Mouse (Mus musculus): ENCODE results near the gene Tmem263. TPM values are rescaled to one million over a fixed set of nuclear protein-coding genes. Genes with fewer than 3 reads are reported as not detected.

Tmem263 gene
- polyA plus RNA-seq, 1 experiment from 2014 or later, result 78.5 TPM

- Histone ChIP-seq H3K27ac (ENCODE audit: low read length) (no peak overlapping the region), H3K9me3 (replicated peaks; ENCODE audit: control insufficient read depth, low read length) (no peaks in the 10 kb centered on the region), H3K27me3 (ENCODE audit: control insufficient read depth, insufficient read depth, low read length) (no peaks in the 10 kb centered on the region), H3K4me2 (ENCODE audit: low read depth, low read length) (no peak overlapping the region), H3K9ac (ENCODE audit: low read length) (no peak overlapping the region), H3K4me1 (ENCODE audit: control insufficient read depth, insufficient read depth, low read length) (no peaks in the 10 kb centered on the region), H3K4me3 (replicated peaks; ENCODE audit: low read length) (no peak overlapping the region), H3K36me3 (ENCODE audit: control insufficient read depth, insufficient read depth, low read length) (no peaks in the 10 kb centered on the region)
- ATAC-seq (ENCODE audit: insufficient read depth, low FRiP score), result no peak
- WGBS, result 88% methylated on average over 13 of the region's 13 CpGs
Measured at GRCm38 (mm10) chr10:85164791-85165190, 62.4 kb downstream of the Tmem263 start.

DNA sequence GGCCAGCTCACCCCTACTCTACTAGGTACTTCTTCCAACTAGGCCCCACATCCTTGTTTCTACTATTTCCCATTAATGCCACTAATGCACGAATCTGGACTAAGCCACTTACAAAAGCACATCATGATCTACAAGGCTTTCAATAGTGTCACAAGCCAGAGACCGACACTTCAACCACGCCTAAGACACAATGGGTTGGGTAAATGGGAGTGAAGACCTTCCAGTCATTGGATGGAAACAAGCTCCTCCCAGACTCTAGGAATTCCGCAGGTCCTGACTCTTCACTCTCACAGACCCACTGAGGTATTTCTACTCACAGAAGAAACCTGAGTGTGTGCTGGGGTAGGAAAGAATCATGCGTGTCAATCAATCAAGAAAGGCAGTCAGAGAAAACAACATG, 62.9 kb downstream of the Tmem263 start:
- H3K9me3 ChIP-seq (replicated peaks; ENCODE audit: control insufficient read depth, low read length), result no peaks in the 10 kb centered on the region
- no peaks in the 10 kb centered on the region for H3K36me3 ChIP-seq (ENCODE audit: control insufficient read depth, insufficient read depth, low read length)
- no peak overlapping the region for H3K4me3 ChIP-seq (replicated peaks; ENCODE audit: low read length)
- no peak overlapping the region for H3K9ac ChIP-seq (ENCODE audit: low read length)
- H3K4me1 ChIP-seq (ENCODE audit: control insufficient read depth, insufficient read depth, low read length), result no peaks in the 10 kb centered on the region
- no peaks in the 10 kb centered on the region for H3K27me3 ChIP-seq (ENCODE audit: control insufficient read depth, insufficient read depth, low read length)
- H3K4me2 ChIP-seq (ENCODE audit: low read depth, low read length), result no peak overlapping the region
- no peak for ATAC-seq (ENCODE audit: insufficient read depth, low FRiP score)
- WGBS, result 88% methylated on average over 5 of the region's 5 CpGs
- no peak overlapping the region for H3K27ac ChIP-seq (ENCODE audit: low read length)

Other genes with a start within 250 kb of the Tmem263 start
- 17.6 and 18.2 TPM in 2 replicates for gene Ric8b, start 185.0 kb upstream of the Tmem263 start, polyA plus RNA-seq (2015; fragmentation: Nextera tagmentation; extraction: Ambion mirVana)
- 0.30 and 0.76 TPM in 2 replicates for gene Fhl4, start 132 bp upstream of the Tmem263 start, polyA plus RNA-seq (2015; fragmentation: Nextera tagmentation; extraction: Ambion mirVana)
- gene Mterf2, start 25.4 kb downstream of the Tmem263 start, polyA plus RNA-seq (2015; fragmentation: Nextera tagmentation; extraction: Ambion mirVana), result 9.3 and 12.0 TPM in 2 replicates
- gene Cry1, start 82.4 kb downstream of the Tmem263 start, polyA plus RNA-seq (2015; fragmentation: Nextera tagmentation; extraction: Ambion mirVana), result 19.8 and 22.1 TPM in 2 replicates